Mouse (Mus musculus) myocyte (in vitro differentiated cells): Measurements from ENCODE around the gene Galnt18.

Source experiments
- CEBPB ChIP-seq: IDR thresholded peaks from 2 replicates; pipeline ENCODE4 v1.6.1; 2011; ENCODE audit warnings: mild to moderate bottlenecking, moderate library complexity; ENCODE audit not compliant: poor library complexity, insufficient read depth, severe bottlenecking
- E2F4 ChIP-seq: IDR thresholded peaks from one replicate; pipeline ENCODE4 v1.6.1; 2011; ENCODE audit warnings: mild to moderate bottlenecking, control low read depth, moderate library complexity; ENCODE audit not compliant: insufficient read depth
- MAX ChIP-seq: IDR thresholded peaks from one replicate; pipeline ENCODE4 v1.6.1; 2011; ENCODE audit warnings: low read depth, mild to moderate bottlenecking, control low read depth
- MYOD1 ChIP-seq, 3 experiments: IDR thresholded peaks; one replicate each; pipeline ENCODE4 v1.6.1; 2011; ENCODE audit warnings: control low read depth in 2 of 3, low read depth in 2 of 3, mild to moderate bottlenecking in 2 of 3, moderate library complexity in 1 of 3; ENCODE audit not compliant: insufficient read length in 2 of 3, control insufficient read depth in 1 of 3
- POLR2A ChIP-seq: IDR thresholded peaks from one replicate; pipeline ENCODE4 v1.6.1; 2011; ENCODE audit warnings: low read depth, mild to moderate bottlenecking, control low read depth, moderate library complexity; ENCODE audit not compliant: insufficient read length
- POLR2AphosphoS2 ChIP-seq: IDR thresholded peaks from one replicate; pipeline ENCODE4 v1.6.1; 2011; ENCODE audit warnings: low read depth, control low read depth; ENCODE audit not compliant: insufficient read length
- REST ChIP-seq: IDR thresholded peaks from one replicate; pipeline ENCODE4 v1.6.1; 2011; ENCODE audit warnings: mild to moderate bottlenecking, control low read depth, moderate library complexity; ENCODE audit not compliant: insufficient read depth, insufficient read length
- TCF12 ChIP-seq: IDR thresholded peaks from one replicate; pipeline ENCODE4 v1.6.1; 2011; ENCODE audit warnings: mild to moderate bottlenecking, control low read depth; ENCODE audit not compliant: poor library complexity, insufficient read depth, severe bottlenecking
- USF1 ChIP-seq: IDR thresholded peaks from one replicate; pipeline ENCODE4 v1.6.1; 2011; ENCODE audit warnings: low read depth, mild to moderate bottlenecking, control low read depth, moderate library complexity

DNA sequence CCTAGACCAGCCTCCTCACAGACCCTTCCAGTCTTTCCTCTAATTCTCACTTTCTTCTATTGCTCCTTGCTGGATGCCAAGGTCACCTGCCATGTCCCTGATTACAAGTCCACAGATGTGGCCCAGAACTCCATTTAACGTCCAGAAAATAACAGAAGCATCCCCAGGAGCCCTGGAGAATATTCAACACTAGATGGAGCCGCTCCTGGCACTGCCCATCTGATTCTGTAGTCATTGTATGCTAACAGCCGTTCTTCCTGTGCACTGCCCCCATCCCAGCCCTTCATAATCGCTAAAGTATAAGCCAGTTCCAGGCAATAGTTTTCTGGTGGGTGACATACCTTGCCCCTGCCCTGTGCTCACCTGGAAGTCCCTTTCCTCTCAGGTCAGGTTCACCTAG lies 69.5 kb downstream of the Galnt18 start:
- TF ChIP-seq POLR2A (no peak), TCF12 (no peak), POLR2AphosphoS2 (no peak), MAX (no peak), E2F4 (no peak), USF1 (no peak), CEBPB (no peak), MYOD1 (IDR thresholded peaks at IDR 0.05; ENCODE audit: control insufficient read depth in 1 of 3, insufficient read length in 2 of 3, low read depth in 2 of 3) (no peak), REST (no peak)
